Mouse (Mus musculus) gonadal fat pad, adult 2 months (tissue): ENCODE data around the gene Ddx39b. TPM values are rescaled to one million over a fixed set of nuclear protein-coding genes. Genes with fewer than 3 reads are reported as not detected.

ENCODE experiments used
- DNase-seq: peaks from one replicate; pipeline ENCODE4 v3.0.0-alpha.2; 2012; ENCODE audit warnings: low read depth
- polyA plus RNA-seq: library from polyadenylated mRNA; depleted of rRNA; stranded (reverse); fragments of >200 nt; gene quantifications from 2 replicates; pipeline ENCODE4 v1.2.3, GENCODE M21; 2012; rRNA removed

The Ddx39b gene
- polyA plus RNA-seq: 310 and 321 TPM in 2 replicates

DNA sequence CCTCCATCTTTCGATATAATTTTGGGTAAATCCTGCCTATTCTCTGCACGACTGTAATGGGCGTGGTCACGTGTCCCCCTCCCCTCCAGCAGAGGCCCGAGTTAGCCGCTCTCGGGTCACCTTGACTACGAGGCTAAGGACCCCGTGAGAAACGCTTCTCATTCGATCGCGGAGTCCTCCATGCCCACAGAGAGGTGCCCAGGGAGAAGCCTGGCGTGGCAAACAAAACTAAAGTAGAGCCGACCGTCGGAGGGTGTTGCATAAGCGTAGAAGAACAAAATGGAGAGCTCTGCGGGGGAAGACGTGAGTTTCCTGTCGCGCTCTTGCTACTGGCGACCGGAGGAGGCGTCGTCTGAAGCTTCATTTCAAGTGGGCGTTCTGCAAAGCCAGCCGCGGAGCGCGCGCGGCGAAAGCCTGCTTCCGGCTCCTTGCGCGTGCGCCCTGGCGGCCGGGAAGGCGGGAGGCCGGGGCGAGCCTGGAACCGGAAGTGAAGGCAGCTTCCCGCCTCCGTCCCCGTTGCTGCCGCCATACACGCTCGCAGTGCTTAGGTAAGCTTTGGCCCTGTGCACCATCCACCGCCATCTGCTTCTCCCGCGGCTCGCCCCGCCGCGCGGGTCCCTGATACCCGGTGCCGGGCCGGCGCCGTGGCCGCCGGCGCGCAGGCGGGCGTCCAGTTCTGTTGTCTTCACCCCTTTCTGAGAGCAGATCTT is at the start of gene Ddx39b:
Gene Ddx39b (plus strand): TSS at position 442 of the 710 bp plus-strand sequence.
- peak; percentile 70 for DNase-seq

DNA sequence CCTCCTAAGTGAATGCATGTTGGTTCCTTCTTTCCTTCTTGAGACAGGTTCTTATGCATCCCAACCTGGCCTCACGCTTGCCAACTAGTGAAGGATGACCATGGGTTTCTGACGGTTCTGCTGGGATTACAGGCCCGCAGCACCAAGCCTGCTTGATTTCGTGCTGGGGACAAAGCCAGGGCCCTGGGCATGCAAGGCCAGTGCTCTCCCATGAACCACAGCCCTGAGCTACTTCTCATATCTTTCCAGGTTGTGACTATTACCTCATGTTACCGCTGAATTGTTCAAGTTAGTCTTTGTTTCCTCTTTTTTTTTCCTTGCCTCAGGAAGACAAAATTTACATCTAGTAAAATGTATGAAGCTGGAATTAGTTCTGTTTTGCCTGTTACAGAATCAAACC is 48.6 kb upstream of the Ddx39b start:
- no peak for DNase-seq

DNA sequence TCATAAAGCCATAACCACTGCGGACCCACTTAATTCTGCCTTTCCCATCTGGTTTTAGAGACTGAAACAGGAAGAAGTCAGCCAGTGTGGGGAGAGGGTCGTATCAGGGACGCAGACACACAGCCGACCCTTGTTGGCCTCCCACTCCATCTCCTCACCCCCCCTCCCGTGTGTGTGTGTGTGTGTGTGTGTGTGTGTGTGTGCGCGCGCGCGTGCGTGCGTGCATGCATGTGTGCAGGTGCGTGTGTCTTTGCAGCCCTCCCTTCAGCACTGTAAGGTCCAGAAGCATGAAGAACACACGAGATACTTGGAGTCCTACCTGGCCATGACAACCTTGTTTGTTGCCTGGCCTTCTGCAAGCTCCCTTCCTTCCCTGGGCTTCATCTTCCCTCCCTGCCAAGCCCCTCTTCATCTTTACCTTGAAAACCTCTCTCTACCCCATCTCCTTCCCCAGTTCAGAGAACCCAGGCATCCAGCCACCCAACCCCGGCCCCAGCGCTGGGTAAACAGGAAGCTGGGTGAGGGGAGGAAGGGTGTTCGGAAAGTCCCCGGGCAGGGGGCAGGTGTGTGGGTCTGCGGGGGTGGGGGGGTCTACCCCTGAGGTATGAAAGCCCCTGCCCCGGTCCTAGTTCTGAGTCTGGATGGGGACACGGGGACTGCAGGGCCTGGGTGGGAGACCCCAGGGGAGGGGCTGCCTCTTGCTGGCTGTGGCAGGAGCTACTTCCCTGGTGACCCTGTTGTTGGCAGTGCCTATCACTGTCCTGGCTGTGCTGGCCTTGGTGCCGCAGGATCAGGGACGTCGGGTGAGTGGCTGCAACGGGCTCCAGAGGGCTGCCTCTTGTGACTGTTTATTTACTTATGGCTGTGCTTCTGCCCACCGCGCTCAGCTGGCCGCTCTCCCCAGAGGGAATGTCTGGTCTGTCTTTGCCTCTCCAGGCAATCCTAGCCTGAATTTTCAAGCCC is 47.4 kb upstream of the Ddx39b start, which contains the start of gene Ltb:
Gene Ltb (plus strand): TSS at position 559 of the 963 bp plus-strand sequence.
- no peak for DNase-seq

DNA sequence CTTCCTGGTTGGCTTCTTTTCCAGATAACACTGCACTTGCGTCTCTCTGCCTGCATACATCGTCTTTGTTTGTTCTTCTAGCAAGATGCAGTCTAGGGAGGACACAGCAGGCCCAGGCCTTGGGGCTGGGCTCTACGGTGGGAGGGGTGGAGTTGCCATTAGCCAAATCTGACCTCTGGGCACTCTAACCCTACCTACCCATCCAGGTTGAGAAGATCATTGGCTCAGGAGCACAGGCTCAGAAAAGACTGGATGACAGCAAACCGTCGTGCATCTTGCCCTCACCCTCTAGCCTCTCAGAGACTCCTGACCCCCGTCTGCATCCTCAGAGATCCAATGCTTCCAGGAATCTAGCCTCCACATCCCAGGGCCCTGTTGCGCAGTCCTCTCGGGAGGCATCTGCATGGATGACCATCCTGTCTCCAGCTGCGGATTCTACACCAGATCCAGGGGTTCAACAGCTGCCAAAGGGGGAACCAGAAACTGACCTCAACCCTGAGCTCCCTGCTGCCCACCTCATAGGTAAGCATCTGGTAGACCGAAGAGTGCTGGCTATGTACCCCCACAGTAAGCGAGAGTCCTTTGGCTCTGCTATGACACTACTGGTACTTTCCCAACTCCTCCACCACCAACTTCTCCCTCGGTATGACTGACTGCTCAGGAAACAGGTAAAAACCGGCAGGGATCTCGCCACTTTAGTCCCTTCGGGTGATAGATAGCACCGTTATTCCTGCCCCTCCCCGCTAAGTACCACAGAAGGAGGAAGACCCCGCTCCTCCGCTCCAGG is 46.5 kb upstream of the Ddx39b start:
- DNase-seq: no peak

DNA sequence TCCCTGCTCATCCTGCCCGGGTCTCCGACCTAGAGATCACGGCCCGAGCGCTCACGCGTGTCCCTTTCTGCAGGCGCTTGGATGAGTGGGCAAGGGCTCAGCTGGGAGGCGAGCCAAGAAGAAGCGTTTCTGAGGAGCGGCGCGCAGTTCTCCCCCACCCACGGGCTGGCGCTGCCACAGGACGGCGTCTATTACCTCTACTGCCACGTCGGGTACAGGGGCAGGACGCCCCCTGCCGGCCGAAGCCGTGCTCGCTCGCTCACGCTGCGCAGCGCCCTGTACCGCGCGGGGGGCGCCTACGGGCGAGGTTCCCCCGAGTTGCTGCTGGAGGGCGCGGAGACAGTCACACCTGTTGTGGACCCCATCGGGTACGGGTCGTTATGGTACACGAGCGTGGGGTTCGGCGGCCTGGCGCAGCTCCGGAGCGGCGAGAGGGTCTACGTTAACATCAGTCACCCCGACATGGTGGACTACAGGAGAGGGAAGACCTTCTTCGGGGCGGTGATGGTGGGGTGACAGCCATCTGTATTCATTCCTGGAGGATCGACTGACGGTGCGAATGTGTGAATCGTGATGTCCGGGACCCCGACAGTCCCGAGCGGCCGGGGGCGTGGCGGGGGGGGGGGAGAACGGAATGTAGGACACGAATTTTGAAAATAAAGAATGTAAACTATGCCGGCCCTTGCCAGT is 45.8 kb upstream of the Ddx39b start:
- no peak for DNase-seq

DNA sequence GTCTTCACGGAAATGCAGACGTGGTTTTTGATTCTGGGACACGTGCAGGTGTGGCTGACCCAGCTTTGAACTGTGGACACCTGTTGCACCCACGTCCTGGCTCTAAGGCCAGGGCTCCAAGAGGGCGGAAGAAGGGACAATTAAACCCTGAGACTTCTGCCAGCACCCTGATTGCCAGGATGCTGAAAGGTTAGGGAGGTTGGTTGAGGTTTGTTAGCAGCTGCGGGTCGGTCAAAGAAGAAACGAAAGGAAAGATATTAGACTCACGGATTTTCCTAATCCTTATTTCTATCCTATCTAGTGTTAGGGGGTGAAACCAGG is 45.3 kb upstream of the Ddx39b start:
- DNase-seq: no peak

DNA sequence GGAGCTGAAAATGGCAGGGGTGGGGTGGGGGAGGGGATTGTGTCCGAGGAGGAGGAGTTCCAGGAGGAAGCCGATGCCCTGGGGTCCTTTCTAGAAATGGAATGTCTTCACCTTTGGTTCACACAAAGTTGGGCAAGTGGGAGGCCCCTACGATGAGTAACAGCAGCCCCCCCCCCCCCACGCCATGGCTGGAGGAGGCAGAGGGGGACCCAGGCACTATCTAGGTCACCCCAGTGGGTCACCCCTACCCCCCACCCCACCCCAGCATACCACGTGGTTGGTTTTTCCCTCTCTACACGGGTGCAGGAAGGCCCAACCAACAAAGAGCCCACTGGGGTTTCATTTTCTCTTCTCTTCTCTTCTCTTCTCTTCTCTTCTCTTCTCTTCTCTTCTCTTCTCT is 44.4 kb upstream of the Ddx39b start:
- DNase-seq: no peak

DNA sequence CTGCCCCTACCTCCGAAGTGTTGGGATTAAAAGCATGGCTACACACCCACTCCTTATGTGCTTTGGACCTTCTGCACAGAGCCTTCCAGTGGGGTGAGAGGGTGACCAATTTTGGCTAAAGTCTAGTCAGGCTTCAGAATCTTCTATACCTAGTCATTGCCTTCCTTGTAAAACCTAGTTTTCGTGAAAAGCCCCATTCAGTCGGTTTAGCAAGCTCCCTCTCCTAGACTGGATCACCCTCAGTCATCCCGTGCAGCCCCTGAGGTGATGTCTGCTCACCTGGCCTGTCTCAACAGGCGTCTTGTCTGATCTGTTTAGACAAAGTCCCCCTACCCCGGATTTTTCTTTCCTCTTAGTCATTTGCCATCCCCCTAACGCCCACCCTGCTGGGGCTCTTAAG is 43.5 kb upstream of the Ddx39b start:
- DNase-seq: no peak

DNA sequence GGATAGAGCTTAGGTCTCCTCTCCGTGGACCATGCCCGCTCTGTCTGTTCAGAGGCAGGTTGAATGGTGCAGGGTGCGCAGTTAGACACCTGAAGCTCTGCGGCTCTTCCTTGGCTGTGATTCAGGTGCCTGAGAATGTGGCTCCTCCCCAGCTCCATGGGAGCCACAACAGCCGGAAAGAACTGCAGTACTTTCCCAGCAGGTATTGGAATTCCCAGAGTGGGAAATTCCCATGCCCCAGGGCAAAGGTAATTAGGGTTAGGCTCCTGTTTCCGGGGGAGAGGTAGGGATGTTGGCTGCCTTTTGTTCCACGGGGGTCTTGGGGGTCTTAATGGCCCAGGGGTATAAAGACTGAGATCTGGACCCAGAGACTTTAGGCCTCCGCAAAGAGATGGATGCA is 42.6 kb upstream of the Ddx39b start:
- DNase-seq: no peak

DNA sequence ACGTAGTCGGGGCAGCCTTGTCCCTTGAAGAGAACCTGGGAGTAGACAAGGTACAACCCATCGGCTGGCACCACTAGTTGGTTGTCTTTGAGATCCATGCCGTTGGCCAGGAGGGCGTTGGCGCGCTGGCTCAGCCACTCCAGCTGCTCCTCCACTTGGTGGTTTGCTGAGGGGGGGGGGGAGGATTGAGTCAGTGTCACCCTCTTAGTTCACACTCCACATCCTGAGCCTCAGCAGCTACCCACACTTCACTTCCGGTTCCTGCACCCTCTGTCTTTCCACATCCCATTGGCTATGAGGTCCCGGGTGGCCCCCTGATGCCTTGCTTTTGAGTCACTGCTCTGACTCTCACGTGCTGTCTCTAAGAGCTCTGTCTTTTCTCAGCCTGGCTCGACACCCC is 41.1 kb upstream of the Ddx39b start:
- no peak for DNase-seq

DNA sequence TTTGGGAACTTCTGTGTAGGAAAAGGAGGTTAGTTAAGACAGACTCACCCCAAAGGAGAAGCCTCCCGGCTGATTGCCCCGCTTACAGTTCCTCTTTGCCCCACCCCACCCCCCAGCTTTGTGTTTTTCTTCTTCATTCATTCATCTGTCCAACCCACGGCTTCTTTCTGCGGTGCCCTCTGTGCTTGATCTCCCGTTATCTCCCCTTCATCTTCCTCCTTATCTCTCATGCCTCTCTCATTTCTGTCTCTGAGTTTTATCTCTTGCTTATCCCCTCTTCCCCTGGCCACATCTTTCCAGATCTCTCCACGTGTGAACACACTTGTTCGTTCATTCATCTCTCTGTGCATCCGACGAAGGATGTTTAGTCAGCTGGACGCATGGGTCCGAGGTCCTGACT is 40.4 kb upstream of the Ddx39b start:
- no peak for DNase-seq

DNA sequence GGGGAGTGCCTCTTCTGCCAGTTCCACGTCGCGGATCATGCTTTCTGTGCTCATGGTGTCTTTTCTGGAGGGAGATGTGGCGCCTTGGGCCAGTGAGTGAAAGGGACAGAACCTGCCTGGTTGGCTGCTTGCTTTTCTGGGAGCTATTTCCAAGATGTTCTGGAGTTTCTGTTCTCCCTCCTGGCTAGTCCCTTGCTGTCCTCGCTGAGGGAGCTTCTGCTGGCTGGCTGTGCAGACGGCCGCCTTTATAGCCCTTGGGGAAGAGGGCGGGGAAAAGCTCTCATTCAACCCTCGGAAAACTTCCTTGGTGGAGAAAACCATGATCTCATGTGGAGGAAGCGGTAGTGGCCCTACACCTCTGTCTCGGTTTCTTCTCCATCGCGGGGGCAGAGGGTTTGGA is 39.8 kb upstream of the Ddx39b start, which contains the start of gene Tnf:
Gene Tnf (minus strand): TSS at position 221 of the 400 bp plus-strand sequence.
- no peak for DNase-seq

DNA sequence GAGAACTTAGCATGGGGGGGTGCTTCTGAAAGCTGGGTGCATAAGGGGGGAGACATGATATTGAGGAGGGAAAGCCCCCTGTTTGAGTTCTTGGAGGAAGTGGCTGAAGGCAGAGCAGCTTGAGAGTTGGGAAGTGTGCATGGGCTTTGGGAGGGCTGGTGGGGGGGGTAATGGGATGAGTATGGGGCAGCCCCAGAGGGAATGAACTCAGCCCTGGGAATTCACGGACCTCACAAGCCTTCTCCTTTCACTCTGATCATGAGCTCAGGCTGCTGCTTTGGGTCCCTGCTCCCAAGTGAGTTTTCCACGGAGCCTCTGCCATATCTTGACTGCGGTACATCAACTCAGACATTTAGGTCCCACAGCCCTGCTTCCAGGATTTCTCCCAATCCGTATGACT is 39.1 kb upstream of the Ddx39b start:
- DNase-seq: no peak

DNA sequence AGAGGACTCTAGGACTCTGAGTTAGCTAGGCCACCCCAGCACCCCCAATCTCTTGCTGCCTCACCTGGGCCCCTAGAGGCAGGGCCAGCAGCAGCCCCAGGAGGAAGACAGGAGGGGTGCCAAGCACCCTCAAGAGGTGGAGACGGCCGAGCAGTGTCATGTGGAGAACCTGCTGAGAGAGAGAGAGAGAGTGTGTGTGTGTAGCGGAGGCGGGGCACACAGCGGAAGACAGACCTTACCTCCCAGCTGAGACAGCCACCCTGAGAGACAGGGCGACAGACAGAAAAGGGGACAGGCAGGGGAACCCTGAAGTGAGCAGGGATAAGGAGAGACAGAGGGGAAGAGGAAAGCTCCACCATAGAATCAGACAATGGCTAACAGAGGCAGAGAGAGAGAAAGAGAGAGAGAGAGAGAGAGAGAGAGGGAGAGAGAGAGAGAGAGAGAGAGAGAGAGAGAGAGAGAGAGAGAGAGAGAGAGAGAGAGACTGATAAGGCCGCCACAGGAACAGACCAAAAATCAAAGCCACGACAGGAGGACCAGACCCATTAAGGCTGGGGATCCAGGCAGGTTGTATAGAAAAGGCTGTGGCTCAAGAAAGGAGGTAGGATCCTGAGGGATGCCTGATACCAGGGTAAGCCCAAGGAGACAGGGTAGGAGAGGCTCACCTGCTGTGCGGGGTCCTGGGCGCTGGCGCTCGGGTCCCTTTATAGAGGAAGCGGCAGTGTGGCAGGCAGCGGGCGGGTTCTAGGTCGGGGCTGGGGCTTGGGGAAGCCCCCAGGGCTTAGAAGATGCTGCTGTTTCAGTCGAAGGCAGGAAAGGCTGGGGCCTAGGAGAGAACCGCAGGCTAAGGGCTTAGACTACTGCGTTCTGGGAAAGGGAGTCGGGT is 36.8 kb upstream of the Ddx39b start, which contains the start of gene Lta:
Gene Lta (minus strand): TSS at position 858 of the 886 bp plus-strand sequence.
- DNase-seq: no peak

DNA sequence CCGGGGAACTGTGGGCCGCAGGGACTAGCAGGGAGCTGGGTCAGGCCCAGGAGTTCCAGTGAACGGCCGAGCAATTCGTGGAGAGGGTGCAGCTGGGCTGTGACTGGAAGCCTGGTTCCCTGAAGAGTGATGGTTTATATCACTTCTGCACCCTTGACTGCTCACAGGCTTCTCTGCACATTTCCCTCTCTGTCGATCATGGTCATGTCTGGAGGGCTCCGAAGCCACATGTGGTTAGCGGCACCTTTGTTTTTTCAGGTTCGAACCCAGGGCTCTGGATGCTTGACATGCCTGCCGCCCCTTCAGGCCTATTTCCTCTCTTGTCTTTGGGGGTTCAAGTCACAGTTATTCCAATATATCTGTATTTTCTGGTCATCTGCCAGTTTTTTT is 36.2 kb upstream of the Ddx39b start:
- DNase-seq: no peak

DNA sequence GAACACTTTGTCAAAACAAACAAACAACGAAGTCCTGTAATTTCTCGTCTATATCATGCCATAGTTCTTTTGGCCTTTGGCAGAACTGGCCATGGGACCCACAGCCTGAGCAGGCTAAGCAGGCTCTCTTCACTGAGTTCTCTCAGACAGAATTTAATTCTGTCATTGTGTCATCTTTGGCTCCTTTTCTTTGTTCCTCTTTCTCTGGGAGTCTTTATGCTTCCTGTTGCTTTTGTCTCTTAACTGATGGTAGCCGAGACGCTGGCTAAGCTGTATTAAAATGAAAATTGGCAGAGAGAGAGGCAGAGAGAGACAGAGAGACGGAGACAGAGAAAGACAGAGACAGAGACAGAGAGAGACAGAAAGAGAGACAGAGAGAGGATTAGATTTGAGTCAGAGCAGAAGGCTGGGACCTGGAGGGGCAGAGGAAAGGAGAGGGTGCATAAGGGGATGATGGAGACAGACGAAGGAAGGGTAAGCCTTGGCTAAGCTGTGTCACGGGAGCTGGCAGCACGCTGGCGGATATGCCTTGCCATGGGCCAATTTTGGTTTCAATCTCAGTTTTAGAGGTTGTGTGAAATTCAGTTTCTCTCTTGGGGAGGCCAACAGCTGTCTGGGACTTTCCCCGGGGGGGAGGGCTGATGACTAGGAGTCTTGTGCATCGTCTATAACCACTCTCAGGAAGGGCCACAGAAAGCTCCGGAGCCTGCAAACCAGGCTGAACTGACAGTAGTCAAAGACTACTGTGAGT is 31.6 kb upstream of the Ddx39b start:
- DNase-seq: no peak

DNA sequence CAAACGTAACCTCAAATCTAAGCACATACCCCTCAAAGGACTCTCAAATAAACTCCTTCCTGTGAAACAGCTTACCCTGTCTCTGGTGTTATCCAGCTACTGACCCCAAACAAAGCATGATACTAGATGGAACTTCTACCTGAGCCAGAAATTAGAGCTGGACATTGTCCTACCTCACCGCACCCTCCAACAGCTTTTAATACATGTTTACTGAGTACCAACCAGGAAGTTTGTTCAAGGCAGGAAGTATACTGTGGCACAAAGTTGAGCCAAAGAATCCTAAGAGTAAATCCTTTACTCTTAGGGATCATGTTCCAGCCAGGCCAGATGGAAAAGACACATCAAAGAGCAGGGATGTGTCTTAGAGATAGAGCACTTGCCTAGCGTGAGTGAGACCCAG is 31.0 kb upstream of the Ddx39b start:
- DNase-seq: no peak

DNA sequence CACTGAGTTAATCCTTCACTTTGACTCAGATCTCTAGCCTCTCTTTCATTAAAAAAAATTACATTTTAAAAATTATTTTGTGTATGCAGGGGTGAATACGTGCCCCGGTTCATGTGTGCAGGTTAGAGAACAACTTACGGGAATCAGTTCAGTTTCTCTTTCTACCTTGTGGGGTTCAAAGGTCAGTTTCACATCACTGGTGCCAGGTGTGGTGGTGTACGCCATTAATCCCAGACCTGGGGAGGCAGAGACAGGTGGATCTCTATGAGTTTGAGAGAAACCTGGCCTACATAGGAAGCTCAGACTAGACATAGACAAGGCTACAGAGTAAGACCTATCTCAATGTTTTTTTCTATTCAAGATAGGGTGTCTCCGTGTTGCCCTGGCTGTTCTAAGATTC is 28.5 kb upstream of the Ddx39b start:
- no peak for DNase-seq

DNA sequence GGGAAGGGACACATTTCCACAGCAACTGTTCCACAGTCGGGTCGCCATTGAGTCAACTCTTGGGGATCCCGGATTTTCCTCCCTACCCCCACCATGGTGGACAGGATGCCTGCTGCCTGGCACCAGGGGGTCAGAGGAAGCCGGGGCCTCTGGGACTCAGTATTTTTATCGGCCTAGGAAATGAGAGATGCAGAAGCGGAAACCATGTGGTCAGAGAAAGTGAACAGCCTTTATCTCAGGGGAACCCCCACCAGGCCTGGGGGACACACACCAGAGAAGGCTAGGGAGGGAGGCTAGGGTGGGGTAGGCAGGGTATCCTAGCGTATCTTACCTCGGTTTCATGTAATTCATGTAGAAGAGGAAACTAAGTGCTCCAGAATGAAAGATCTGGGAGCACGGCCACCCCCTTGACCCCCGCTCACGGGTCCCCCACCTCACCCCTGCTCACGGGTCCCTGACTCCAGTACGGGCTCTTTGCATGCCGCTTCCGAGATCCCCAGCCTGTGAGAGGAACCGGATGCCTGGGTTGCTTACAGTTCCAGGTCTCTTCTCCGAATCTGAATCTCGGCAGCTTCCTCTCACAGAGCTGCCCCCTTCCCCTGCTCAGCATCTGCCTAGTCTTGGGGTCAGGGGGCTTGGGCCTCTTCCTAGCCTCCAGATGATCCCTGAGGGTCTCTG is 22.9 kb upstream of the Ddx39b start:
- DNase-seq: no peak
